Mouse (Mus musculus) heart, postnatal 14 days (tissue): Measurements from ENCODE around the gene Sumo3. TPM values are rescaled to one million over a fixed set of nuclear protein-coding genes. Genes with fewer than 3 reads are reported as not detected.

ENCODE experiments used
- DNase-seq, 2 experiments: peaks; one replicate each; pipeline ENCODE4 v3.0.0; 2021 to 2022
- intact Hi-C: fragments of 180-260 bp; cut with DNase I; formaldehyde crosslinking; loops from one replicate; pipeline ENCODE4 v1.15.1; 2025
- microRNA-seq, 2 experiments: library from miRNA; unstranded; fragments of <30 nt; microRNA quantifications; one replicate each; pipeline ENCODE4 v1.2.0; 2021 to 2022
- total RNA-seq, 2 experiments: library from RNA; stranded (reverse); gene quantifications; 2 replicates each; pipeline ENCODE4 v1.2.3; 2021

The Sumo3 gene
- total RNA-seq, 2 experiments from 2014 or later: 53.7 to 61.6 TPM

DNA sequence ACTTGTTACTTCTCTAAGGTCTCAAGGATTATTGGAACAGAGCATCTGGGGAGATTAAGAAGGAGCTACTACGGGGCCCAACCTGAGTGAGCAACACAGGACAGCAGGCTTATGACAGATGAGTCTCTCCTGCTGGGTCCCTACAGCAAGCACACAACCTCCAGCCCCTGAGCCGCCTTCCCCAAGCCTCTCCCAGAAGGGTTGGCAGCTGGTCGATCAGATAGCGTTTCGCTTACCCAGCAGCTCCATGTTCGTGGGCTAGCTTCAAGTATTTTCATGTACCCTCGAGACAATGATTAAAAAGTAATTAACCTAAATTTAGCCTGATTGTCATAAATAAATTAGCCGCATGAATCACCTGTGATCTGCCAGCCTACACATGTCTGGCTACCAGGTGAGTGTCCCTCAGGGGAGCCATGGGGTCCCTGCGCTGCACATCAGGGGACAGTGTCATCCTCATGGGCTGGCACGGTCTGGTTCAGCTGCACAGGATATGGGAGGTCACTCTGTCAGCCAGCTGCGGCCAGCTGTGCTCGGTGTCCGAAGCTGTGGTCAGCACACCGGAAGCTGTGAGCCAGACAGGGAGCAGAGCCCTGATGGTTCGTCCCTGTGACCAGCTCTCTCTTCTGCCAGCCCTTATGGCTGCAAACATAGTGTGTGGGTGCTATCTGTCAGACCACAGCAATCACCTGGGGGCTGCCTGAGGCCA lies 52.5 kb downstream of the Sumo3 start:
- intact Hi-C loops: no loop called here
- DNase-seq: peak; percentile 55 to 63

DNA sequence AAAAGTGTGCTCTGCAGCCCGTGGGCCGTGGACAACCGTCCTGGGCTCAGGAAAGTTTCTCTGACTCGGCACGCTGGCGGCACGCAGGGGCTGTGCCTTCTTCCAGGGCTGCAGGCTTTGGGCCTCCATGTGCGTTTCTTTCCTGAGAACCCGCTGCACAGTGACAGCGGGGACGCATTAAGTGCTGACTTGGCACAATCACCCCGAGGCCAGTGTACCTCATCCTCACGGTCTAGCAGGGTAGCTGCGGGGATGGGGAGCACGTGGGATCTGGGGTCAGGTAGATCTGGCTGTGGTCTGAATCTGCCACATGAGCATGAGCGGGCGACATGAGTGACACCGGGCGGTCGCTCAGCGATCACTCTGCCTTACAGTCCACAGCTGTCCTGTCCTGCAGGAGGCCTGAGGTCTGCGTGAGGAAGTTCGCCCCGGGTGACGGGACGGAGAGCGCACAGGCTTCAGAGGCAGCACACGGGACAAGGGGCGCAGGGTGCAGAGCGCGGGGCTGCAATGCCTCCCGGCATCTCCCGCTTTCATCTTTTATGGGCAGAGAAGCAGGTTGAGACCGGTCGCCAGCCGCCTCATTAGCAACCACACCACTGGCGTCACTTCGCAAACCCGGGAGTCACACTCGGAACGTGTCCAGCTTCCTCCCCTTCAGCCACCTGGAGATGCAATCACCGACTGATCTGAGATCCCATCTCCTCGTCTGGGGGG lies 58.2 kb downstream of the Sumo3 start:
- intact Hi-C loops: loop anchor here (10.0 kb wide), 1 partner anchor 1459 kb away; no protein-coding TSS in a partner anchor
- no peak for DNase-seq

DNA sequence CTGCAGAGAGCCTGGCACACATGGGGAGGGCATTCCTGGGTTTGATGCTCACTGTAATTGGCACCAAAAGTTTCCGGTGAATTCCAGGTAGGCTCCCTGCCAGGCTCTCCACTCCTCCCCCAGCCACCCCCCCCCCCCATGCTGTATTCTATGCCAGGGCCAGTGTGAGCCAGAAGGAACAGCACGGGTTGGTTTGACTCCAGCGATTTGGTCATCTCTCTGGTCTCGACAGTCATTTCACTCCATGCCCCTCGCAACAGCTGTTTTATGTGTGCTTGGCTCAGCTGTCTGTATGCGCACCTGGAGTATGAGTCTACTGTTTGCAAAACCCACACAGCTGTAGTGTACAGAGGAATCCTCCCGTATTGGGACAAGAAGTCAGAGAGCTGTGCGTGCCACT lies 60.4 kb downstream of the Sumo3 start:
- DNase-seq: no peak
- intact Hi-C loops: loop anchor here (10.0 kb wide), 1 partner anchor 1462 kb away; no protein-coding TSS in a partner anchor

DNA sequence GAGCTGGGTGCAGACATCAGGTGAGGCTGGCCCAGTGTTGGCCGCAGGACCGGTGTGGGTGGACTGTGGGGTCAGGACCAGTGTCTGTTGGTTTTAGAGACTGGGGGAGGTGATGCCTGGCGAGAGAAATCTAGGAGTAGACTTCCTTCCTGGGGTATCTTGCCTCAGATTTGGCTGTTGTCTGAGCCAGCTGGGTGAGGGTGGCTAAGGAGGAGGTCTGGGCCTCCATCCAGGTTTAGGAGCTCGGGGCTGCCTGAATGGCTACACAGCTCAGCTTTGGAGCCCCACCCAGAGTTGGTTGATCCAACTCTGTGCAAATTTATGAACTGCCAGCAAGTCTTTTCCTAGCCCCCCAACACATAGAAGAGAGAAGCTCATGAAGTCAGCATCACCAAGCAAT lies 61.5 kb downstream of the Sumo3 start:
- no peak for DNase-seq
- intact Hi-C loops: loop anchor here (10.0 kb wide), 1 partner anchor 1463 kb away; no protein-coding TSS in a partner anchor

Small RNA genes lying within 50 kb of the gene (microRNA-seq; reads per million reads assigned to microRNA genes)
- gene Mir1930: 8.3 to 18.0 reads per million in 2 experiments

Other genes starting within 250 kb of the Sumo3 start
- gene Adarb1, start 187.8 kb upstream of the Sumo3 start, total RNA-seq: 10 to 100 TPM; 22.9 to 25.9 TPM
- 1 to 10 TPM; 9.6 TPM for gene Fam207a, start 90.3 kb upstream of the Sumo3 start, total RNA-seq
- gene Itgb2, start 75.8 kb upstream of the Sumo3 start, total RNA-seq: 1 to 10 TPM; 5.4 to 9.0 TPM
- gene Pttg1ip, start 24.4 kb upstream of the Sumo3 start, total RNA-seq: 100 to 1,000 TPM; 128 to 132 TPM
- 10 to 100 TPM in 1 of 2 experiments, 1 to 10 TPM in 1; 7.6 to 12.7 TPM for gene Gm49325, start 100 bp downstream of the Sumo3 start, total RNA-seq
- 10 to 100 TPM; 59.2 to 60.6 TPM for gene Ube2g2, start 16.2 kb downstream of the Sumo3 start, total RNA-seq
- under 1 TPM in 1 of 2 experiments, not detected in 1; 0.17 TPM for gene Tspear, start 80.5 kb downstream of the Sumo3 start, total RNA-seq
- not detected for gene Gm19402, start 84.7 kb downstream of the Sumo3 start, total RNA-seq
- gene Gm9508, start 91.1 kb downstream of the Sumo3 start, total RNA-seq: not detected
- not detected for gene Gm10272, start 100.5 kb downstream of the Sumo3 start, total RNA-seq
- gene Gm10024, start 105.4 kb downstream of the Sumo3 start, total RNA-seq: not detected
- gene Gm10142, start 109.7 kb downstream of the Sumo3 start, total RNA-seq: not detected
- gene Krtap12-1, start 114.5 kb downstream of the Sumo3 start, total RNA-seq: not detected
- gene Gm10100, start 120.4 kb downstream of the Sumo3 start, total RNA-seq: not detected
- gene Gm18596, start 136.5 kb downstream of the Sumo3 start, total RNA-seq: not detected
- gene Gm9736, start 145.3 kb downstream of the Sumo3 start, total RNA-seq: not detected
- not detected for gene Gm3233, start 153.6 kb downstream of the Sumo3 start, total RNA-seq
- gene Gm3238, start 165.2 kb downstream of the Sumo3 start, total RNA-seq: not detected
- gene Gm7138, start 170.8 kb downstream of the Sumo3 start, total RNA-seq: not detected
- gene Gm3250, start 176.4 kb downstream of the Sumo3 start, total RNA-seq: not detected
- gene Gm7137, start 182.1 kb downstream of the Sumo3 start, total RNA-seq: not detected
- gene Gm9639, start 189.0 kb downstream of the Sumo3 start, total RNA-seq: not detected
- not detected for gene Gm19668, start 193.0 kb downstream of the Sumo3 start, total RNA-seq
- not detected for gene Gm9507, start 205.7 kb downstream of the Sumo3 start, total RNA-seq
- not detected for gene Gm2696, start 208.6 kb downstream of the Sumo3 start, total RNA-seq
- not detected for gene Krtap10-4, start 221.0 kb downstream of the Sumo3 start, total RNA-seq
- not detected for gene Krtap10-10, start 229.8 kb downstream of the Sumo3 start, total RNA-seq
- not detected for gene Gm36176, start 240.7 kb downstream of the Sumo3 start, total RNA-seq
- not detected for gene Gm10318, start 246.8 kb downstream of the Sumo3 start, total RNA-seq